Mouse (Mus musculus) neural tube, embryonic 12.5 days (tissue): ENCODE results near the gene Herc1. TPM values are rescaled to one million over a fixed set of nuclear protein-coding genes. Genes with fewer than 3 reads are reported as not detected.

Experiments used
- ATAC-seq: fragments of 200-750 bp; cut with Nextera tagmentation; 2 replicates; pipeline ENCODE4 v1.8.0; 2017; ENCODE audit warnings: low read depth, mild to moderate bottlenecking, moderate TSS enrichment, moderate library complexity; ENCODE audit not compliant: low FRiP score
- H3K27ac ChIP-seq: fragments of 300-500 bp; sonication (generic); 2 replicates; pipeline ENCODE4 v1.5.1; 2016
- H3K27me3 ChIP-seq: fragments of 300-500 bp; sonication (generic); replicated peaks from 2 replicates; pipeline ENCODE4 v1.6.1; 2016; ENCODE audit warnings: mild to moderate bottlenecking
- H3K36me3 ChIP-seq: fragments of 300-500 bp; sonication (generic); 2 replicates; pipeline ENCODE4 v1.6.1; 2016; ENCODE audit warnings: mild to moderate bottlenecking
- H3K4me1 ChIP-seq: fragments of 300-500 bp; sonication (generic); 2 replicates; pipeline ENCODE4 v1.6.1; 2016
- H3K4me2 ChIP-seq: fragments of 300-500 bp; sonication (generic); replicated peaks from 2 replicates; pipeline ENCODE4 v1.6.1; 2016; ENCODE audit warnings: mild to moderate bottlenecking
- H3K4me3 ChIP-seq: fragments of 300-500 bp; sonication (generic); 2 replicates; pipeline ENCODE4 v1.5.1; 2016
- H3K9ac ChIP-seq: fragments of 300-500 bp; sonication (generic); 2 replicates; pipeline ENCODE4 v1.6.1; 2016; ENCODE audit warnings: mild to moderate bottlenecking
- H3K9me3 ChIP-seq: fragments of 300-500 bp; sonication (generic); 2 replicates; pipeline ENCODE4 v1.6.1; 2016; ENCODE audit warnings: mild to moderate bottlenecking
- WGBS: fragments of 180-500 bp; shearing (Covaris S2); methylation state at CpG from one replicate; pipeline ENCODE4 v1.1.7; 2016; 5-methylcytosine and 5-hydroxymethylcytosine counted together
- polyA plus RNA-seq: library from polyadenylated mRNA; unstranded; fragments of >200 nt; fragmentation: Nextera tagmentation; extraction: Ambion mirVana; gene quantifications from 2 replicates; pipeline ENCODE4 v1.2.1, GENCODE M21; 2016

Gene Herc1
- 44.2 and 46.7 TPM in 2 replicates for polyA plus RNA-seq

DNA sequence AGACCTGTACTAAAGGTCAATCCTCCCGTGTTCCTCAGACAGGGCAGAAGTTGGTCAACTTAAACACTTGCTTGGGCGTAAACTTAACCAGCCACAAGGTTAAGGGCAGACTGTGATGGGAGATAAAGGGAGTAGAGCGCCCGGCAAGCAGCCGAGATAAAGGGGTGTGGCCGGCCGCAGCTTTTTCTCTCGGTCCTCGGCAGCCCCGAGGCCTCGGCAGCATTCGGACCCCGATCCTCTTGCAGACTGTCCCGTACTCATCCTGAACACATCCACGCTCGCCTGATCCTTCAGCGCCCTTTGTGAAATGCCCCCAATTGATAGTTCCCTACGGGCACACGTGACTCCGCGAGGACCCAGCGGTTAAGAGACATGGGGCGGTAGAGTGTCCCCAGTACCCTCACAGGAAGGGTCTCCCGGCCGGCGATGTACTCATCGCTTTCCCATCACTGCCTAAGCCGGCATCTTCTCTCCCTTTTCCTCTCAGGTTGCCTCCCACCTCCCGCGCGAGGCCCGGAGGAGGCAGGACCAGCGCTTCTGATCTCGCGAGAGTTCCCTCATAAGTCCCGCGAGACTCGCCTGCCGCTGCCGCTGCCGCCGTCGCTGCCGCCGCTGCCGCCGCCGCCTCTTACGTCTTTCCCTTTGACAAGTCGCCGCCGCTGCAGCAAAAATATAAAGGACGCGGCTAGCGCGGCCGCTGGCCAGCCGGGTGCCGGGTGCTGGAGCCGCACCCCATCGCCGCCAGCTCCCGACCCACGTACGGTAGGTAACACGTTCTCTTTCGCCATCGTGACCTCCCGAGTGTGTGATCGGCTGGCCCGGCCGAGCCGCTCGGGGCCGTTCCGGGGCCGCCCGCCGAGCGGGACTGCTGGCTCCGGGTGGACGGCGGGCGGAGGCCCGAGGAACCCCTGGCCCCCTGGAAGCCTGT, at the start of gene Herc1:
TSS of gene Herc1 (plus strand) at position 591 of the 928 bp plus-strand sequence.
- under 1% methylated on average over 85 of the region's 85 CpGs for WGBS
- Histone ChIP-seq H3K4me1 (peaks cover 13% of the 10 kb centered on the region; the same call in 1 of the 2 replicates), H3K36me3 (no peaks in the 10 kb centered on the region), H3K27me3 (no peaks in the 10 kb centered on the region), H3K4me3 (peak within 1 kb of the TSS; percentile 78), H3K9ac (peak within 1 kb of the TSS; percentile 87), H3K9me3 (no peaks in the 10 kb centered on the region), H3K27ac (peak within 1 kb of the TSS; percentile 98), H3K4me2 (peak within 1 kb of the TSS; percentile 83)
- peak; percentile 90 for ATAC-seq

DNA sequence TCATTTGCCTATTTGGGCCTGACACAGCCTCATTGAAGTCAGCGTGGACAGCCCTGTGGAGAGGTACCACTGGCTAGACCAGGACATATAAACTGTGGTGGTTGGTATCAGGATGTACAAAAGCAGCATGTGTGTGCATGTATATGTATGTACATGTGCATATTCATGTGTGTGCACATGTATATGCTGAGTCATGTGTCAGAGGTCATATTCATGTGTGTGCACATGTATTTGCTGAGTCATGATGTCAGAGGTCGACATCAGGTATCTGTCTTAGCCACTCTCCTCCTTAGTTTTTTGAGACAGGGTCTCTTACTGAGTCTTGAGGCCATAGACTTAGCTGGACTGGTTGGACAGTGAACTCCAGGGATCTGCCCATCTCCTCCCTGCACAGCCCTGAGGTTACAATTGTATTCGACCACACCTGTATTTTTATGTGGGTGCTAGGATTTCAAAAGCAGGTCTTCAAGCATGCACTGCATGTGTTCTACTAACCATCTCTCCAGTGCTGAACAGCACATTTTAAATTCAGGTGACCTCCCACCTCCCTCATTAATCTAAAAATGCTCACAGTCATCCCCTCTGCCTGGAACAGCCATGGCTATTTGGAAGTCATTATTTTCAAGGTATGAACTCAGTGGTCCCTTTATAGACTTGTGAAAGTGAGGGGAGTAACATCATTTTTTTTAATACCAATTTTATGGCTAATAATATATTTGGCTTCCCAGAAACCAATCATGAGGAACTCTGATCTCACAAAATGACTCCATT, 45.7 kb upstream of the Herc1 start:
- Histone ChIP-seq H3K27ac (no peak overlapping the region), H3K4me3 (no peak overlapping the region), H3K4me2 (no peak overlapping the region), H3K9me3 (no peaks in the 10 kb centered on the region), H3K27me3 (no peaks in the 10 kb centered on the region), H3K36me3 (no peaks in the 10 kb centered on the region), H3K9ac (no peak overlapping the region; the same call in 1 of the 2 replicates), H3K4me1 (peaks cover 9% of the 10 kb centered on the region; the same call in 1 of the 2 replicates)
- ATAC-seq: no peak
- 88% methylated on average over 3 of the region's 3 CpGs for WGBS

DNA sequence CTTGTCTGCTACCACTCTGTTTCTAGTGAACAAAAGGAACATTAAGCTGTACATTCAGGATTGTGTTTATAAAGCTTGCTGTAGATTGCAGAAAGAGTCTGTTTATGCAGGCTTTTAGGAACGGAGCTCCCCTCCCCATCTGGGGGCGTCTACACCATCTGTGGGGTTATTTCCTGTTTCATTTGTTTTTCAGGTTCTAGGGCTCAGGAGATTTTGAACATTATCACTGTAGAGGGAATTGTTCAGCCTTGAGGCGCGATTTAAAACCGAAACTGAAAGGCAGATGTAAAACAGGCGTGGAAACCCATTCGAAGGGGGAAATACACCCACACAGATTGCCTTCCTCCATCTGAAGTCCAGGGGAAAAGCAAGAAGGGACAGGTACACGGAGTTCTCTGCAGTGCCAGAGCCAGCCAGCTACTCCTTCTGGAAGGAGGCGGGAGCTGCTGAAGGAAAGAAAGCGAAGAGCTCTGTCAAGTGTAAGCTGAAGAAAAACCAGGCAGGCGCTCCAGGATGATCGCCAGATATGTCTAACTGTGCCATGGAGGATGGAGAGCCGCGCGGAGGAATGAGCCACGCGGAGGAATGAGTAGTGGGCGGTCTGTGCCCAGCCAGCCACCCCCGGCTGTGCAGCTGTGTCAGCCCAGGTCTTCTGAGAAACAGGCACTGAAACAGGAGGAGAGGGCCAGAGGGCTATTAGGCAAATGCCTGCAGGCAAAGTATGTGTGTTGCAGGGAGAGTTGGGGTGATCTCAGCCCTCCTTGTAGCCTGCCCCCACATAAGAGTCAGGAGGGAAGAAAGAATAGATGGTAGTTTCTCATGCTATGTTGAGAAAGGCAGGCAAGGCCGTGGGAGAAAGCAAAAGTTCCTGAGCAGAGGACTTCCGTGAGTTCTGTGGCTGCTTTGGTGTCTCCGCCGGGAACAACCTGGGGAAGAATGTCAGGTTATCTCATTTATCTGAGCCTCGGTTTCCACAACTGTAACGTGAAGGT, 44.8 kb upstream of the Herc1 start:
- Histone ChIP-seq H3K4me3 (no peak overlapping the region), H3K4me1 (peaks cover 9% of the 10 kb centered on the region; the same call in 1 of the 2 replicates), H3K9ac (no peak overlapping the region), H3K9me3 (no peaks in the 10 kb centered on the region), H3K27me3 (no peaks in the 10 kb centered on the region), H3K36me3 (no peaks in the 10 kb centered on the region), H3K27ac (0 out of 2 replicates have a peak overlapping the region, but pooled peaks have one; percentile 8), H3K4me2 (peak overlapping the region; percentile 43)
- WGBS: 52% methylated on average over 25 of the region's 25 CpGs
- no peak for ATAC-seq

DNA sequence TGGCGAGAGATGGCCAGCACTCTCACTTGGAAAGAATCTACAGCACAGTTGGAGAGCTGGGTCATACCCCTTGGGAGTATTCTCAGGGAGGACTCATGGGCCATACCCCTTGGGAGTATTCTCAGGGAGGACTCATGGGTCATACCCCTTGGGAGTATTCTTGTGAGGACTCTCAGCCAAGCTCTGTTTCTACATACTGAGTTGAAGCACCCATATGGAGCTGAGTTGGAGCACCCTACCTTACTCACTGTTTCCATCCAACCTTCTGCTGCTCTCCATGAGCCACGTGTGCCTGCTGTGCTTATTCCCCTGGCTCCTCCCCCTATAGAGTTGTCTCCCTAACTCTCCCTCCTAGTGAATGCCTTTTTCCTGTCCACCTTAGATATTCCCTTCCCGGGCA, 43.8 kb upstream of the Herc1 start:
- WGBS: 74% methylated on average over 3 of the region's 3 CpGs
- H3K27ac ChIP-seq: no peak overlapping the region
- no peaks in the 10 kb centered on the region for H3K36me3 ChIP-seq
- no peak overlapping the region for H3K9ac ChIP-seq
- H3K4me2 ChIP-seq: no peak overlapping the region
- no peak overlapping the region for H3K4me3 ChIP-seq
- H3K4me1 ChIP-seq: peaks cover 9% of the 10 kb centered on the region; the same call in 1 of the 2 replicates
- no peak for ATAC-seq
- no peaks in the 10 kb centered on the region for H3K27me3 ChIP-seq
- H3K9me3 ChIP-seq: no peaks in the 10 kb centered on the region

- no peak overlapping the region for H3K9ac ChIP-seq
- no peaks in the 10 kb centered on the region for H3K27me3 ChIP-seq
- no peak for ATAC-seq
- H3K4me3 ChIP-seq: no peak overlapping the region
- H3K9me3 ChIP-seq: no peaks in the 10 kb centered on the region
- WGBS: 51% methylated on average over 2 of the region's 2 CpGs
- H3K4me2 ChIP-seq: no peak overlapping the region
- H3K4me1 ChIP-seq: peaks cover 9% of the 10 kb centered on the region; the same call in 1 of the 2 replicates
- H3K27ac ChIP-seq: no peak overlapping the region
- no peaks in the 10 kb centered on the region for H3K36me3 ChIP-seq
Observed at GRCm38 (mm10) chr9:66307341-66307740, 42.9 kb upstream of the Herc1 start.

DNA sequence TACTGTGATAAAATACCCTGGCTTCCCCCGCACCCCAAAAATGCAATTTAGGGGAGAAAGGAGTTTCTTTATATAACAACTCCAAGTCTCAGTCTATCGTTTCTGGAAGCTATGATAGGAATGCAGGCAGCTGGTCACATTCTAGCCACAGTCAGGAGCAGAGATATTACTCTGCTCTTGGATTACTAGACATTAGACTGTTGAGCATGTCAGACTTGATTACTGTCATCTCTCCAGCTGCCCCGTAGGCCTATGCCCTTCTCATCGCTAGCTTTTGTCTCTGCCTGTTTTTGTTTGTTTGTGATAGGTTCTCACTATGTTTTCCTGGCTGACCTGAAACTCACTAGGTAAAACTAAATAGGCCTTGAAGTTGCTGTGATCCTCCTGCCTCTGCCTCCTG, 41.5 kb upstream of the Herc1 start:
- ATAC-seq: no peak
- Histone ChIP-seq H3K27me3 (no peaks in the 10 kb centered on the region), H3K4me1 (peaks cover 9% of the 10 kb centered on the region; the same call in 1 of the 2 replicates), H3K36me3 (no peaks in the 10 kb centered on the region), H3K27ac (no peak overlapping the region), H3K9ac (no peak overlapping the region), H3K9me3 (no peaks in the 10 kb centered on the region), H3K4me2 (no peak overlapping the region), H3K4me3 (no peak overlapping the region)
- WGBS: 83% methylated on average over 4 of the region's 4 CpGs

- WGBS: 49% methylated on average over 3 of the region's 3 CpGs
- no peaks in the 10 kb centered on the region for H3K36me3 ChIP-seq
- no peaks in the 10 kb centered on the region for H3K27me3 ChIP-seq
- H3K9ac ChIP-seq: no peak overlapping the region
- H3K4me1 ChIP-seq: no peaks in the 10 kb centered on the region
- ATAC-seq: no peak
- no peaks in the 10 kb centered on the region for H3K9me3 ChIP-seq
- no peak overlapping the region for H3K27ac ChIP-seq
- H3K4me3 ChIP-seq: no peak overlapping the region
- no peak overlapping the region for H3K4me2 ChIP-seq
Observed at GRCm38 (mm10) chr9:66311458-66311857, 38.8 kb upstream of the Herc1 start.

GRCm38 (mm10) chr9:66316603-66317002, 33.6 kb upstream of the Herc1 start:
- WGBS: 86% methylated on average over 2 of the region's 2 CpGs
- H3K4me1 ChIP-seq: no peaks in the 10 kb centered on the region
- no peak for ATAC-seq

GRCm38 (mm10) chr9:66322010-66322931, 28.0 kb upstream of the Herc1 start:
- H3K4me1 ChIP-seq: no peaks in the 10 kb centered on the region
- no peaks in the 10 kb centered on the region for H3K27me3 ChIP-seq
- H3K36me3 ChIP-seq: no peaks in the 10 kb centered on the region
- no peak overlapping the region for H3K9ac ChIP-seq
- no peak for ATAC-seq
- WGBS: 88% methylated on average over 7 of the region's 7 CpGs
- H3K4me3 ChIP-seq: no peak overlapping the region
- no peak overlapping the region for H3K27ac ChIP-seq
- no peaks in the 10 kb centered on the region for H3K9me3 ChIP-seq
- no peak overlapping the region for H3K4me2 ChIP-seq

More at GRCm38 (mm10) chr9:66316603-66317002, 33.6 kb upstream of the Herc1 start:
- H3K27ac ChIP-seq: no peak overlapping the region
- H3K27me3 ChIP-seq: no peaks in the 10 kb centered on the region
- H3K4me3 ChIP-seq: no peak overlapping the region
- no peaks in the 10 kb centered on the region for H3K9me3 ChIP-seq
- no peaks in the 10 kb centered on the region for H3K36me3 ChIP-seq
- no peak overlapping the region for H3K4me2 ChIP-seq
- no peak overlapping the region for H3K9ac ChIP-seq

- H3K4me1 ChIP-seq: no peaks in the 10 kb centered on the region
- H3K4me3 ChIP-seq: no peak overlapping the region
- H3K27me3 ChIP-seq: no peaks in the 10 kb centered on the region
- WGBS: 72% methylated on average over 2 of the region's 2 CpGs
- H3K9me3 ChIP-seq: no peaks in the 10 kb centered on the region
- H3K27ac ChIP-seq: no peak overlapping the region
- no peak for ATAC-seq
- H3K4me2 ChIP-seq: no peak overlapping the region
- no peaks in the 10 kb centered on the region for H3K36me3 ChIP-seq
- H3K9ac ChIP-seq: no peak overlapping the region
Observed at GRCm38 (mm10) chr9:66326879-66327278, 23.4 kb upstream of the Herc1 start.
